Mouse (Mus musculus): ENCODE measurements at regions not wholly inside any gene's neighbourhood (a gene's known extent, or its start where the extent isn't known, plus 50 kb on each side); places are given as distances from the start of the nearest gene placed in this dataset.

DNA sequence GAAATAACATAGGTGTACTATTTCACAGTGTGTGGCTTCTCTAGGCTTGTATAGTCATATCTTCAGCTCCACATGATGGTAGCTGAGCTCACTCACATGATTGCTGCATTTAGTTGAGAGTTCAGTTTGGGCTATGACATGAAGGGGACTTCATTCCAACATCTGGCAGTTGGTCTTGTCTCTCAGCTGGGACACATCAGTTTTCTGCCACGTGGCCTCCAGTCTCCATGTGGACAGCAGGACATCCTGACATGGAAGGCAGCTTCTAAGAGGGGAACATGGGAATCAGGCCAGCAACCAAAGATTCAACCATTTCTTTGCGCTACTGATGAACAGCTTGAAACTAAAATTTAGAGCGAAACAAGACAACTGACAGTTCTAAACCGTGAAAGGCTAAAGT lies 121.2 kb upstream of the Slc44a1 start:
- Histone ChIP-seq H3K79me2 (replicated peaks; ENCODE audit: control insufficient read depth, extremely low read depth, insufficient read depth, poor library complexity, severe bottlenecking) (no peaks in the 10 kb centered on the region), H3K4me2 (ENCODE audit: insufficient read depth, low read depth, poor library complexity, severe bottlenecking) (no peak overlapping the region), H3K9me3 (replicated peaks; ENCODE audit: low read length) (no peaks in the 10 kb centered on the region), H3K36me3 (replicated peaks in 1 of 2; ENCODE audit: control insufficient read depth in 1 of 2, insufficient read depth in 1 of 2, low read length in 1 of 2) (no peaks in the 10 kb centered on the region), H3K27me3 (replicated peaks) (no peaks in the 10 kb centered on the region), H3K27ac (ENCODE audit: insufficient read depth, low read depth) (no peak overlapping the region), H3K9ac (ENCODE audit: insufficient read depth, low read depth) (no peak overlapping the region), H3K4me3 (replicated peaks in 1 of 3; ENCODE audit: low read depth in 2 of 3, low read length in 2 of 3, poor library complexity in 1 of 3) (no peak overlapping the region), H3K4me1 (ENCODE audit: control insufficient read depth in 1 of 2, insufficient read depth in 2 of 2) (peaks cover 0 to 7% of the 10 kb centered on the region in 2 experiments; a peak in 1 of 4 replicates)
- dilution Hi-C loops (cut with MboI; ENCODE audit: extremely low pct_ligation_motif_present, extremely low pct_unique_long_range_greater_than_20kb, low sequenced_read_pairs) (no loop called here), in situ Hi-C loops (cut with MboI; ENCODE audit: low pct_ligation_motif_present, low pct_unique_long_range_greater_than_20kb, low sequenced_read_pairs) (no loop called here)
- DNase-seq (ENCODE audit: extremely low read depth): no peak
- no peak for TF ChIP-seq ETS1 (conservative IDR thresholded peaks at IDR 0.05; ENCODE audit: low read depth, low read length)
- no peak for TF ChIP-seq ZC3H11A (IDR thresholded peaks at IDR 0.05; ENCODE audit: low read depth, low read length)
- TF ChIP-seq MAZ (IDR thresholded peaks at IDR 0.05; ENCODE audit: low read depth, low read length): no peak
- TF ChIP-seq TBP (conservative IDR thresholded peaks at IDR 0.05; ENCODE audit: low read depth, low read length): no peak
- no peak for TF ChIP-seq MEF2A (IDR thresholded peaks at IDR 0.05; ENCODE audit: borderline replicate concordance, low read depth, low read length)
- TF ChIP-seq BHLHE40 (IDR thresholded peaks at IDR 0.05; ENCODE audit: low read depth, low read length): no peak
- TF ChIP-seq NRF1 (IDR thresholded peaks at IDR 0.05; ENCODE audit: low read depth, low read length): no peak

DNA sequence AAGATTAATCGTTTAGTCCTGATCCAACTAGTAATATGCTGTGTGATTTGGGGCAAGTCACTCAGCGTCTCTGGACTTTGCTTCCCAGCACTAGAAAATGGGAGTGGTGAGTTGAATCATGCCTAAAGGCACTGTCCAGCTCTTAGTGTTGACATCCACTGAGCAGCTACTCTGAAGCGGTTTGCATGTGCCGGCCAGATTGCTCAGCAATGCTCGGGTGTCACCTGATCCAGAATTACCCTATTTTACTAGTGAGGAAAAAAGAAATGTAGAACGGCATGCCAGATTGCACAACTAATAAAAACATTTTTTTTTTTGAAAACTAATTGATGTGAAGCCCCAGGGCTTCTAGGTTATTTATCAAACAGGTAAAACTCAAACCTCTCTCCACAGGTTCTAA lies 122.0 kb upstream of the Slc44a1 start:
- in situ Hi-C loops (cut with MboI; ENCODE audit: low pct_ligation_motif_present, low pct_unique_long_range_greater_than_20kb, low sequenced_read_pairs): no loop called here
- Histone ChIP-seq H3K36me3 (replicated peaks in 1 of 2; ENCODE audit: control insufficient read depth in 1 of 2, insufficient read depth in 1 of 2, low read length in 1 of 2) (no peaks in the 10 kb centered on the region), H3K4me1 (ENCODE audit: control insufficient read depth in 1 of 2, insufficient read depth in 2 of 2) (peaks cover 0 to 4% of the 10 kb centered on the region in 2 experiments; a peak in 1 of 4 replicates), H3K4me3 (replicated peaks in 1 of 3; ENCODE audit: low read depth in 2 of 3, low read length in 2 of 3, poor library complexity in 1 of 3) (no peak overlapping the region), H3K27ac (ENCODE audit: insufficient read depth, low read depth) (no peak overlapping the region), H3K9ac (ENCODE audit: insufficient read depth, low read depth) (no peak overlapping the region), H3K9me3 (replicated peaks; ENCODE audit: low read length) (no peaks in the 10 kb centered on the region), H3K79me2 (replicated peaks; ENCODE audit: control insufficient read depth, extremely low read depth, insufficient read depth, poor library complexity, severe bottlenecking) (no peaks in the 10 kb centered on the region), H3K4me2 (ENCODE audit: insufficient read depth, low read depth, poor library complexity, severe bottlenecking) (no peak overlapping the region), H3K27me3 (replicated peaks) (no peaks in the 10 kb centered on the region)
- dilution Hi-C loops (cut with MboI; ENCODE audit: extremely low pct_ligation_motif_present, extremely low pct_unique_long_range_greater_than_20kb, low sequenced_read_pairs): no loop called here
- TF ChIP-seq ZKSCAN1 (IDR thresholded peaks at IDR 0.05; ENCODE audit: borderline replicate concordance, low read depth, low read length): no peak
- no peak for TF ChIP-seq MEF2A (IDR thresholded peaks at IDR 0.05; ENCODE audit: borderline replicate concordance, low read depth, low read length)
- no peak for TF ChIP-seq ETS1 (conservative IDR thresholded peaks at IDR 0.05; ENCODE audit: low read depth, low read length)
- TF ChIP-seq EP300 (IDR thresholded peaks at IDR 0.05; ENCODE audit: low read length): no peak
- no peak for TF ChIP-seq TBP (conservative IDR thresholded peaks at IDR 0.05; ENCODE audit: low read depth, low read length)
- TF ChIP-seq NRF1 (IDR thresholded peaks at IDR 0.05; ENCODE audit: low read depth, low read length): no peak
- TF ChIP-seq E2F4 (IDR thresholded peaks at IDR 0.05; ENCODE audit: insufficient replicate concordance, low read depth, low read length): no peak
- no peak for TF ChIP-seq KAT2A (IDR thresholded peaks at IDR 0.05; ENCODE audit: insufficient replicate concordance, low read length)
- DNase-seq (ENCODE audit: extremely low read depth): no peak

DNA sequence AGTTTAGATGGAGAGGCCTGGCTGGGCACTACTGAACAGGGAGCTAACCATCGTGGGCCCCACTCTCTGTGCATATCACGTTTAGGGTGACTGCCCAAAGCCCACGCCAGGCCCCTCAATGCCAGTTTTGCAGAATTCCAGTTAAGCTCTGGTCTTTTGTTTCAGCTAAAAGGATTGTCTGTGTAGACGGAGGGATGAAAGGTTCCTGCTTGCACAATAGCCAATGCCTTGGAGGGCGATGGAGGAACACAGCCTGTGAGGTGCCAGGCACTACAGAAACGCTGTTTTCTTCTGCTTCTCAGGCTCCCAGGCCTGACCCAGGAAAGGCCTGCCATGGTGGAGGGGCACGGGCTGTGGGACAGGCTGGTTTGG lies 122.8 kb upstream of the Slc44a1 start:
- no peak overlapping the region for H3K9ac ChIP-seq (ENCODE audit: insufficient read depth, low read depth)
- H3K4me3 ChIP-seq (replicated peaks in 1 of 3; ENCODE audit: low read depth in 2 of 3, low read length in 2 of 3, poor library complexity in 1 of 3): no peak overlapping the region
- in situ Hi-C loops (cut with MboI; ENCODE audit: low pct_ligation_motif_present, low pct_unique_long_range_greater_than_20kb, low sequenced_read_pairs) (no loop called here), dilution Hi-C loops (cut with MboI; ENCODE audit: extremely low pct_ligation_motif_present, extremely low pct_unique_long_range_greater_than_20kb, low sequenced_read_pairs) (no loop called here)
- no peaks in the 10 kb centered on the region for H3K36me3 ChIP-seq (replicated peaks in 1 of 2; ENCODE audit: control insufficient read depth in 1 of 2, insufficient read depth in 1 of 2, low read length in 1 of 2)
- no peaks in the 10 kb centered on the region for H3K9me3 ChIP-seq (replicated peaks; ENCODE audit: low read length)
- no peaks in the 10 kb centered on the region for H3K79me2 ChIP-seq (replicated peaks; ENCODE audit: control insufficient read depth, extremely low read depth, insufficient read depth, poor library complexity, severe bottlenecking)
- H3K4me1 ChIP-seq (ENCODE audit: control insufficient read depth in 1 of 2, insufficient read depth in 2 of 2): no peaks in the 10 kb centered on the region
- no peak overlapping the region for H3K4me2 ChIP-seq (ENCODE audit: insufficient read depth, low read depth, poor library complexity, severe bottlenecking)
- no peak for DNase-seq (ENCODE audit: extremely low read depth)
- no peaks in the 10 kb centered on the region for H3K27me3 ChIP-seq (replicated peaks)
- no peak overlapping the region for H3K27ac ChIP-seq (ENCODE audit: insufficient read depth, low read depth)
- TF ChIP-seq MEF2A (IDR thresholded peaks at IDR 0.05; ENCODE audit: borderline replicate concordance, low read depth, low read length) (no peak), CHD1 (IDR thresholded peaks at IDR 0.05; ENCODE audit: low read depth, low read length) (no peak), GABPA (IDR thresholded peaks at IDR 0.05; ENCODE audit: insufficient replicate concordance, low read depth, low read length) (no peak), TCF12 (IDR thresholded peaks at IDR 0.05; ENCODE audit: low read depth, low read length) (no peak), IRF4 (IDR thresholded peaks at IDR 0.05; ENCODE audit: low read depth, low read length) (no peak)
